Mouse (Mus musculus) right cerebral cortex, postnatal 36 days (tissue): ENCODE results near the gene Tspan18.

Source experiments
- DNase-seq, 2 experiments: peaks; one replicate each; pipeline ENCODE4 v3.0.0; 2022; ENCODE audit warnings: low spot score in 2 of 2, mixed read lengths in 1 of 2

The Tspan18 gene

DNA sequence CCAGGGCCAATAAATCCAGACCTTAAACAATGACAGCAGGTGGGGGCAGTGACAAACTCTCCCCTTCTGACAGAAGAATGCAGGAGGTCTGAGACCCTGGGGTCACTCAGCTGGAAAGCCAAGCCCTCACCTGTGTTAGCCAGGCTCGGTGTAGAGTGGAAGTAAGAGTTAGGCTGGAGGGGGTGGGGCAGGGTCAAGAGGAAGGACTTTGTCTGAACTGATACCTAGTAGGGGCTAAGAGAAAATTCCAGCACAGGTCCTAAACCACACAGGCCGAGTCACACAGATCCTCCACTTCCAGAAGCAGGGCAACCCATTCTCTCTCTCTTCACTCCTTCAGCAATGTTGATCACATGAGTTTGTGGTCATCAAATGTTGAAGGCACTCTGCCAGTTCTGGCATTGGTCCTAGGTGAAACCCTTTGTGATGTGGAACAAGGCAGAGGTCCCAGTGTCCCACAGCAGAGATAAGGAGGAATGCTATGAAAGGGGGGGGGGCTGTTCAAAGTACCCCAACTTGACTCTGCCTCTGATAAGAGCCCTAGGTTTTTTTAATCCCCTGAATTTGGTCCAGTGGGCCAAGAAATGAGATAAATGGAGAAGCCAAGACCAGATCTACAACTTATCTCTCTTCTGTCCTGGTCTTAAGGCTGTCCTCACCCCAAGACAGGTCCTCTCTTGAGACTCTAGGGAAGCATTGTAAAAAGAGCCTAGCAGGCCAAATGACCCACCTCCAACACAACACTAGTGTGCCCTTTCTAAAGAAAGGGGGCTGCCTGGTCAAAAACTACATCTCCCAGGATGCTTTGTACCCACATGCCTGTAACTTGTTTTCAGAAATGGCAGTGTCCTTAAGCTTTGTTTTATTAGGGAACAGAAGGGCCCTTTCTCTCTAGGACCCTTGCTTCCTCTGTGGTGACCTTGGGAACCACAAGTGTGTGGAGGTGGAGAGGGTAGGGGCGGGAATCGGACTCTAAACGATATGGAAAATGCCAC is 71.7 kb downstream of the Tspan18 start:
- no peak for DNase-seq

DNA sequence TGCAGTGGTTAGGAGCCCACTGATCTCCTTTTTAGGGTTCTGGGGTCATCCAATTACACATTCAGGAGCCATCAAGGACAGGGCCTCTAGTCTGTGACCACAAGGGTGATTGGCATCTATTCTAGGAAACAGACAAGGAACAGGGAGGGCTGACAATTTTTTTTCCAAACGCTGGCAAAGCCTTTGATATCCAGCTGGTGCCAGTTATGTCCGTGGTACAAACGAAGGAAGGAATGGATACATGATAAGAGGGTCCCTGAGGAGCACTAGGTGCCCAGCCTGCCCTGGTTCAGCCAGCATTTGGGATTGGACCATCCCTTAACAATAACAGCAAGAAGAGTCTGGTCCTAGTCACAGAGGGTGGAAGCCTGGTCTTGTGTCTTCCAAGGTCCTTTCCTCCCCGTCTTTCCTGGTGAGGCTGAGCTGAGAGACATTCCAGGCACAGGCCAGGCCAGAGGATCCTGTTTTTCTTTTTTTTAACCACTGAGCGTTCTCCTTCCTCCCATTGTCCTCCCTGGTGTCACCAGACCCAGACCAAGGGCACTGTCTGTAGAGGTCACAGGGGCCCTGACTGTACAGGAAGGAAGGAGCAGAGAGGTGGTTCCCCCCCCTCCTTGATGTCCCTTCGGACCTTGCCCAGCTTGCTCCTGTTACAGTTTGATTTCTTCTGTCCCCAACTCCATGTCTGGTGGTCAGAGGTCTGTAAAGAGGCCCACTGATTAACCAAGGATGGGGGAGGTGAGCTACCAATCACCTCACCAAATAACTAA is 72.6 kb downstream of the Tspan18 start:
- DNase-seq: no peak

- DNase-seq: no peak
Observed at GRCm38 (mm10) chr2:93257634-93258033, 76.7 kb downstream of the Tspan18 start.

GRCm38 (mm10) chr2:93256735-93257405 is 77.4 kb downstream of the Tspan18 start:
- DNase-seq: no peak

DNA sequence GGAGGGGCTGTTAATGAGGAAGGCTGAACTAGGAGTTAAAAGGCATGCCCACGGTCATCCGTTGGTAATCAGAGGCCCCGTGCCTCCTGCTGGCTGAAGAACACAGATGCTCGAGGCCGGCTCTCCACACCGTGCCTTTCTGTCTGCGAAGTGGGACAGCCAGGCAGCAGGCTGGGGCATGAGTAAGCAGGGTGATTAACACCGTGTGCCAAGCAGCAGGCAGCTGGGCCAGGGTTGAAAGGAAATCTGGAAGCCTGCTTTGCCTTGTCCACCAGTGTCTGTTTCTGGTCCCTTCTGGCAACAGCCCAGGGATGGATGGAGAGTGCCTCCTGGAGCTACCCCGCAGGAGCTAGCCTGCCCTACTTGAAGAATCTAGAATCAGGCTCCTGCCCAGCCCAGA is 81.9 kb downstream of the Tspan18 start:
- DNase-seq: peak; percentile 12 to 14

- no peak for DNase-seq
Observed at GRCm38 (mm10) chr2:93250611-93251010, 83.7 kb downstream of the Tspan18 start.

DNA sequence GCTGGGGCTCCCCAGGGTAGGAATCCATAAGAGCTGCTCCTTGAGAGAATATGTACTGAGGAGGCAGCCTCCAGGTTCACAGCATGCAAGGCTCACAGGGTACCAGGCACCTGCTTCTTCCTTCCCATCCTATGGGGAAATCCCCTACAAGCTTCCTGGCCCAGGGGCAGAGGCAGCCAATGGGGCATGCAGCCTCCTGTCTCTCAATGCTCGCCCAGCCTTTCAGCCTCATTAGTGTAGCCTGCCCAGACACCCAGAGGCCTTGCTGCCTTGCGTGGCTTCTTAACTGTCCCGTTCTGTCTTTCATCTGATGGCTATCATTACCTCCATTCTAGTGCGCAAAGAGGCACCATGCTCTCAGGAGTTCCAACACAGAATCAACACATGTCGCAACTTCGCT is 85.2 kb downstream of the Tspan18 start:
- no peak for DNase-seq

DNA sequence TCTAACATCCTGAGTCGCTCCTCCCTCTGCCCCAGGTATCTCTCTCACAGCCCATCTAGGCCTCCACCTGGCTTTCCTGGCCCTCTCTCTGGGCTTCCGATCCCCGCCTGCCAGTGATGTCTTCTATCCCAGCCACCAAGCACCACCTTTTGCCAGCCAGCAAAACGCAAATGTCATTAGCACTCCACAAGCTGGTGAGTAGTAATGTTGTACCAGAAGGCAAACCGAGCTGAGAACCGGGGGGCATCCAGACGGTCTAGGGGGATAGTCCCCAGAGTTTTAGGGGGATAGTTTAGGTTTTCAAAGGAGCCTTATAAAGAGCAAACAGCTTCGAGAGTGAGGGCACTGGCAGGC is 90.2 kb downstream of the Tspan18 start:
- DNase-seq: no peak

GRCm38 (mm10) chr2:93243439-93244089 is 90.7 kb downstream of the Tspan18 start:
- DNase-seq: no peak

DNA sequence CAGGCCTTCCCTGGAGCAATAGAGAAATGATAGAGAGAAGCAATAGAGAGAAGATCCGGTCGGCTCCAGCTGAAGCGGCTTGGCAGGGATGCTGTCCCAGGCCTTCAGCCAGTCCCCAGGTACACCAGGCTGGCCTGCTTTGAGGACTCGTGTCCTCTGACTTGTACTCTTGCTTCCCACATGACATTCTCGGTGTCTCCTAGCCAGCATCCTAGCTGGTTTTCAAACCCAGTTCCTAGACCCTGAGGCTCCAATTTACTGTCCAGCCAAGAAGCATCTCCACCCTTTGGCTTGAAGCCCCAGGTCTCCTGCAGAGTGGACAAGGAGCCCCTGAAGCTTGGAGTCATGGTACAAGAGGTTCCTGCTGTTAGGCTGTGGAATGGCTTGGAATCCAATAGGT is 92.1 kb downstream of the Tspan18 start:
- DNase-seq: no peak

DNA sequence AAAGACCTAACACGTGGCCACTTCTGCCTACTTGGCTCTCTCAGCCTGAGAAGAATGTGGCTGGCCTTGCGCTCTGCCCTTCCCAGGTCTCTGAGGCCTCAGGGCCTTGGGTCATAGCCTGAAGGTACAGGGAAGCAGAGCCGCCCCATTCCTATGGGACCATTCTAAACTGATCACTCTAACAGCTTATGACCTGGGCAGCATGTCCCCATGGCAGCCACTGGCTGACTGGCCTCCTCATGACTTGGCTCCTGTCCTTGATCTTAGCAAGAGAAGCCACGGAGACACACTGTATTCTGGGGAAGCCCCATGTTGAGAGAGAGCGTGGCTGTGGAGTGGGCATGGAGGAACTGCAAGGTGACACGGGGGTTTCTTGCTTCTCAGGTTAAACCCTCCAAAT is 95.4 kb downstream of the Tspan18 start:
- DNase-seq: no peak

DNA sequence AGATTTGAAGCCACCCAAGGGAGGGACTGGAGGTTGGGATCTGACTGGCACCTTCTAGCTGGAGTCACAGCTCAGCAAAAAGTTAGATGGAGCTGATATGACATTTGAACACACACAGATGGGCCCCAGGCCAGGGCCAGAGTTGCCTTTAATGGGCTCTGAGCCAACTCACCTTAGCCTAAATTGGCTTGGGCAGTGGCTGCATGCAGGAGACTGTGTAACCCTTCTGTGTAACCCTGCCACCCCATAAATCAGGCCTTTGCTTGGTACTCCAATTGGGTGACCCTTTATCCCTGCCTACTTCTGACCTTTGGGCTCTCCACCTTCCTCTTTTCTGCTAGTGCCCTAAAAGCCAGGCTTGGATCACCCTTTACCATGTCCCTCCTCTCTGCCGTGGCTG is 97.2 kb downstream of the Tspan18 start:
- no peak for DNase-seq

GRCm38 (mm10) chr2:93232141-93232540 is 102.2 kb downstream of the Tspan18 start:
- no peak for DNase-seq

GRCm38 (mm10) chr2:93228480-93228824 is 105.9 kb downstream of the Tspan18 start:
- DNase-seq: no peak

DNA sequence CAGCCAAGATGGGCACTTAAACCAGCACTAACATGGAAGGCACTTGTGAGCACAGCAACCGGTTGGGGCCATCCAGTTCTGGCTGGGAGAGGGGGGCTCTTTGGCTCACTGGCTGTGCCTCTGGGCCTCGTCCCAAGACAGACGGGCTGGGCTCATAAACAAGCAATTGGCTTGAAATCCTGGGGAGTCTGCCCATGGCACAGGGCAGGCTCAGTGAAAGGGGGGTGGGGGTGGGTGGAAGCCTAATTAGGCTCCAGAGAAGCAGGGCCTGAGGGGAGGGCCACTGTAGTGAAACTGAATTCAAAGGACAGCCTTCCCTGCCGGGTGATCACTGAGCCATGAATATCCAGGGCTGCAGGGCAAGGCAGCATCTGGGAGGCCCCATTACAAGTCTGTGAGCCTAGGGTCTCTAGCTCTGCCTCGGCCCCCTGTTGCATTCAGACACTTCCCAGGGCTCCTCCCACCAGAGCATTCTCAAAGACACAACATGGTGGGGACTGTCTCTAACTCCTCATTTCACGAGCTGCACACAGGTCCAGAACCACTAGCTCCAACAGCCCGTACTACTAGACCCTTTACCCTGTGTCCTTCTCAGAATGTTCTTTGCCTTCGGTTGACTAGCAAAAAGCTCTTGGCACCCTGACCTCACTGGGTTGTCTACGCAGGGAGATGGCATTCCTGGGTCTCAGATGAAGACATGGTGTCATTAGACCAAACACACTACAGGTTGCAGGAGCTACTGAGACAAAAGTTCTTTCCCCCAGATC is 106.4 kb downstream of the Tspan18 start:
- no peak for DNase-seq

DNA sequence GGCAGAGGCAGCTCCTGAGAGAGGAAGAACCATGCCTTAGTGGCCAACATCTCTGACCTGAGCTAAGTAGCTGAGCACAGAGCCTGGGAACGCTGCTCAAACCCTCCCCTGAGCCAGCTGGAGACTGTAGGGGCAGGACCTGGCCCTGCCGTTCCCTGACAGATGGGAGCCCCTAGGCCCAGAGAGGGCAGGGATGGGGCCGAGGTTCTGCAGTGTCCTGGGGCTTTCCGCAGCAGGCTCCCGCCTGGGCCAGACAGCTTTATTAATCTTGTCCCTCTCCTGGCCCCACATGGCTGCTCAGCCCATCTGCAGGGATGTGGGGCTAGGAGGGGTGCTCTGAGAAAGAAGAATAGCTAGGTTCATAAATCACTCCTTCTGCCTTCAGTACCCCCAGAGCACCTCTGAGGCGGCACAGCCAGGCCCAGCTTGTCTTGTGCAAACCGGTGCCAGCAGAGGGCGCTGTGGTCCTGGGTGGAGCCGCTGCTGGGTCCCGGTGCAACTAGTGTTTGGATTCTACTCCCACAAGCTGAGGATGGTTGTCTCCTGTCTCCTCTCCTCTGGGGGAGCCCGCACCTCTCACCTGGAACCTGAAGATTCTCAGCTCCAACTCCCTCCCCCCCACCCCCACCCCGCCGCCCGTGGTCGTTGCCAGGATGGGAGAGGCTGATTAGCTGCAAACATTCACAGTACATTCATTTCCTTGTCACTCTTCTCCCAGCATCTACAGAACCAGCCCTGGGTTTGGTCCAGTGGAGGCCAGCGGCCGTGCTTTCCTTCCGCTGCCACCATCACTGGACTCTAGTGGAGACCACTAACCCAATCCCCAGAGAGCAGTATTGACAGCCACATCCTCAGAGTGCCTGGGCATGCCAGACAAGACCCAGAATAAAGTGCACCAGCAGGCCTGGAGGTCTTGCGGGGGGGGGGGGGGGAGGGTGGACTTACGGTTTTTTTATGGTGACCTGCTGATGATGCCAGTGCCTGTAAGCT is 107.4 kb downstream of the Tspan18 start:
- peak in 1 of 2 experiments; percentile 52 for DNase-seq

DNA sequence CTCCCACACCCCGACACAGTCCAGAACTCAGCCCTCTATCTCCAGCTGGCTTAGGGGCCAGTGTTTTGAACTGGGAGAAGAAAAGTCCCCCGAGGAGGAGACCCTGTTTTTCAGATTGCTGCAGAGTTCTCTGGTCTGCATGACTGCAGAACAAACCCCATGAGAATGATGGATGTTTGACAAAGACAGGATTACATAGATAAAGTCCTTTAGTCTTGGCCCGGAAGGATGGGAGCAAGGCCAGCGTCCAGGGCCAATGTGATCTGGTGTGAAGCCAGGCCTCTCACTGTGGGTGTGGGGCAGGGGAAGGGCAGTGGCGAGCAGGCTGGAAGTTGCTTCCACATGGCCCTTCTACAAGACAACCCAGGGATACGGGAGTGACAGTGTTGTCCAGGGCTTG is 110.8 kb downstream of the Tspan18 start:
- DNase-seq: no peak

DNA sequence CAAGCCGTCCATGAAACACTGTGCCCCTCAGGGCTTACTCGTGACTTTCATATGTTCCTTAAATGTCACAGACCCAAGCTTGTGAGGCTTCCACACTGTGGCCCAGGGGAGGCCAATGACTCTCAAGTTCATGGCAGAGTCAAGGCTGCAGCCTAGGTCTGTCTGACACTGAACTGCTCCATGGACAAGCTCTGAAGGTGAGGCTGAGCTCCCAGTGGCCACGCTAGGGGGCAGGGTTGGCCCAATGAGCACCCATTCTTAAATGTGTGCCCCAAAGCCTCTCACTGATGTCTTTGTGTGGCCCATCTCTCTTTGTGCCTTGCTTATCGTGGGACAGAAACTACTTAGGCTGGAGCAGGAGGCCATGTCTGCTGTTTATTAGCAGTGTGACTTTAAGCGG is 113.9 kb downstream of the Tspan18 start:
- DNase-seq: no peak

- no peak for DNase-seq
Observed at GRCm38 (mm10) chr2:93219576-93219975, 114.7 kb downstream of the Tspan18 start.
